Mouse (Mus musculus) erythroblast, embryonic 14.5 days (primary cell): ENCODE results near the gene Duoxa1.

Experiments used
- GATA1 ChIP-seq: IDR thresholded peaks from 2 replicates; pipeline ENCODE4 v1.6.1; 2012; ENCODE audit warnings: low read length, inconsistent platforms, mixed read lengths
- TAL1 ChIP-seq: IDR thresholded peaks from 3 replicates; pipeline ENCODE4 v1.6.1; 2012; ENCODE audit warnings: low read length, inconsistent platforms, mixed read lengths

DNA sequence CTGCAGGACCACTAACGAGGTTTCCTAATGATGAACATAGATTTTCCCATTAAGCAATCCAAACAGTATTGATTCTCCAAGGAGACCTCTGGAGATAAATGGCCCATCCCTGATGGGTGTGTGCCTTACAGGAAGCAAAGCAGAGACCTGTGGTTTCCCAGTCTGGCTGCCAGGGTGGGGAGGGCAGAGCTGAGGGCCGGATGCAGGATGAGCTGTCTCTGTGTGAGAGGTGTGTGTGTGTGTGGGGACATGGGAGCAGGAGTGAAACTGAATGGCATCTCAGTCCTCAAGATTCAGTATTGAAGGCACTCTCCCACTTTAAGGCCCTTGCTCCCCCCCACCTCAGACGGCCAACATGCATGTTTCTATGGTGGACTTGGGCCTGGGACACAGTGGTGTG is 42.7 kb upstream of the Duoxa1 start:
- TF ChIP-seq GATA1 (no peak), TAL1 (no peak)
